ENCODE assay signal across 20 mouse cellular contexts in genomic region chr16:22633063-22633462, GRCm38 (mm10). TPM values are rescaled to one million over a fixed set of nuclear protein-coding genes. Genes with fewer than 3 reads are reported as not detected.
DNase-seq lines count a peak whose midpoint lies in the region; ATAC-seq and TF ChIP-seq lines count a peak whose summit lies in the region.
"Had no signal": no experiment of that assay in that cellular context is flagged by ENCODE, and none has a peak within 500 bp of the region (broad histone marks: within the 10 kb centered on the region; RNA-seq: fewer than 3 reads in every experiment).

No protein-coding gene starts in this region.

- in situ Hi-C loops in CH12.LX (cut with MboI; ENCODE audit: low pct_ligation_motif_present, low pct_unique_long_range_greater_than_20kb, low sequenced_read_pairs): no loop called here

- H3K4me3 ChIP-seq in CH12.LX (replicated peaks in 1 of 3; ENCODE audit: low read depth in 2 of 3, low read length in 2 of 3, poor library complexity in 1 of 3): no peak overlapping the region

- peak overlapping the region; percentile 2; the same call in 1 of the 2 replicates for H3K4me2 ChIP-seq in CH12.LX (ENCODE audit: insufficient read depth, low read depth, poor library complexity, severe bottlenecking)

- dilution Hi-C loops in CH12.LX (cut with MboI; ENCODE audit: extremely low pct_ligation_motif_present, extremely low pct_unique_long_range_greater_than_20kb, low sequenced_read_pairs): no loop called here

- peaks cover 4% of the 10 kb centered on the region for H3K9me3 ChIP-seq in CH12.LX (replicated peaks; ENCODE audit: low read length)
- H3K9me3 ChIP-seq: G1E had no signal

- DNase-seq in CH12.LX (ENCODE audit: extremely low read depth): peak; percentile 98
- DNase-seq in testis, postnatal 14 days (ENCODE audit: low spot score): no peak
- no peak for DNase-seq in left cerebral cortex, postnatal 14 days (ENCODE audit: low spot score in 2 of 2)
- DNase-seq: adrenal gland, adult 2 months; adrenal gland, adult 8-10 months; adrenal gland, postnatal 10 days; adrenal gland, postnatal 14 days; adrenal gland, postnatal 25 days; adrenal gland, postnatal 36 days; B cell, adult 2 months; cerebellum, adult 11 months; cerebellum, adult 11-12 months; cerebellum, adult 18-20 months; cerebellum, adult 2 months had no signal

- peak; percentile 38 for ATAC-seq in inflammation-experienced regulatory T-cells, adult 6 months
- ATAC-seq: activated CD4-positive, CD25-positive, alpha-beta regulatory T cell, adult 4 months; CD4-positive, CD25-positive, alpha-beta regulatory T cell, adult 4 months; Patski had no signal

- no peak for TF ChIP-seq CTCF in CH12.LX (conservative IDR thresholded peaks at IDR 0.05 in 1 of 2, IDR thresholded peaks at IDR 0.05 in 1 of 2; ENCODE audit: low read depth in 2 of 2, low read length in 2 of 2)

- TF ChIP-seq EP300 in CH12.LX (IDR thresholded peaks at IDR 0.05; ENCODE audit: low read length): peak; percentile 99

- peaks cover 1 to 2% of the 10 kb centered on the region in 2 experiments for H3K36me3 ChIP-seq in CH12.LX (replicated peaks in 1 of 2; ENCODE audit: control insufficient read depth in 1 of 2, insufficient read depth in 1 of 2, low read length in 1 of 2)
- H3K36me3 ChIP-seq: G1E had no signal

- no peaks in the 10 kb centered on the region; the same call in 1 of the 2 replicates for H3K79me2 ChIP-seq in CH12.LX (replicated peaks; ENCODE audit: control insufficient read depth, extremely low read depth, insufficient read depth, poor library complexity, severe bottlenecking)

- intact Hi-C loops in left cerebral cortex, postnatal 14 days (cut with DNase I): no loop called here

- H3K27ac ChIP-seq in CH12.LX (ENCODE audit: insufficient read depth, low read depth): peak overlapping the region; percentile 58; the same call in 1 of the 2 replicates

- H3K27me3 ChIP-seq in CH12.LX (replicated peaks): no peaks in the 10 kb centered on the region

- no peak for TF ChIP-seq POLR2A in CH12.LX (IDR thresholded peaks at IDR 0.05; ENCODE audit: low read depth, low read length)

- H3K9ac ChIP-seq in CH12.LX (ENCODE audit: insufficient read depth, low read depth): no peak overlapping the region

- peaks cover 32 to 57% of the 10 kb centered on the region in 2 experiments for H3K4me1 ChIP-seq in CH12.LX (ENCODE audit: control insufficient read depth in 1 of 2, insufficient read depth in 2 of 2)

- peak; percentile 22 for TF ChIP-seq RAD21 in CH12.LX (IDR thresholded peaks at IDR 0.05; ENCODE audit: low read depth, low read length)

TF ChIP-seq in CH12.LX, 34 proteins besides CTCF, POLR2A, EP300 and RAD21:
- no peak for TF ChIP-seq HCFC1 (IDR thresholded peaks at IDR 0.05; ENCODE audit: low read depth, low read length)
- no peak for TF ChIP-seq SMC3 (IDR thresholded peaks at IDR 0.05; ENCODE audit: low read depth, low read length)
- TF ChIP-seq MAZ (IDR thresholded peaks at IDR 0.05; ENCODE audit: low read depth, low read length): no peak
- no peak for TF ChIP-seq ZNF384 (IDR thresholded peaks at IDR 0.05; ENCODE audit: low read depth, low read length)
- peak; percentile 100 for TF ChIP-seq JUND (conservative IDR thresholded peaks at IDR 0.05; ENCODE audit: low read depth, low read length)
- TF ChIP-seq MAX (IDR thresholded peaks at IDR 0.05; ENCODE audit: low read length): peak; percentile 67
- TF ChIP-seq PAX5 (IDR thresholded peaks at IDR 0.05; ENCODE audit: low read length): no peak
- no peak for TF ChIP-seq ZC3H11A (IDR thresholded peaks at IDR 0.05; ENCODE audit: low read depth, low read length)
- TF ChIP-seq USF2 (conservative IDR thresholded peaks at IDR 0.05; ENCODE audit: low read depth, low read length): no peak
- TF ChIP-seq MAFK (IDR thresholded peaks at IDR 0.05; ENCODE audit: insufficient replicate concordance, low read length): peak; percentile 87
- TF ChIP-seq USF1 (IDR thresholded peaks at IDR 0.05; ENCODE audit: low read depth, low read length): no peak
- peak; percentile 100 for TF ChIP-seq MEF2A (IDR thresholded peaks at IDR 0.05; ENCODE audit: borderline replicate concordance, low read depth, low read length)
- TF ChIP-seq TCF12 (IDR thresholded peaks at IDR 0.05; ENCODE audit: low read depth, low read length): peak; percentile 91
- TF ChIP-seq MXI1 (IDR thresholded peaks at IDR 0.05; ENCODE audit: low read depth, low read length): no peak; the same call in 1 of the 2 replicates
- TF ChIP-seq MYC (IDR thresholded peaks at IDR 0.05; ENCODE audit: low read depth, low read length): peak; percentile 96
- TF ChIP-seq NRF1 (IDR thresholded peaks at IDR 0.05; ENCODE audit: low read depth, low read length): no peak
- peak; percentile 100 for TF ChIP-seq IRF4 (IDR thresholded peaks at IDR 0.05; ENCODE audit: low read depth, low read length)
- TF ChIP-seq RCOR1 (conservative IDR thresholded peaks at IDR 0.05; ENCODE audit: low read depth, low read length): 0 out of 2 replicates have a peak, but pooled peaks have one; percentile 74
- TF ChIP-seq JUN (IDR thresholded peaks at IDR 0.05; ENCODE audit: insufficient read depth, low read depth, low read length): peak; percentile 98
- peak; percentile 68 for TF ChIP-seq CHD2 (IDR thresholded peaks at IDR 0.05; ENCODE audit: low read length)
- peak; percentile 97 for TF ChIP-seq ETS1 (conservative IDR thresholded peaks at IDR 0.05; ENCODE audit: low read depth, low read length)
- TF ChIP-seq CHD1 (IDR thresholded peaks at IDR 0.05; ENCODE audit: low read depth, low read length): no peak
- no peak for TF ChIP-seq ZMIZ1 (IDR thresholded peaks at IDR 0.05; ENCODE audit: low read depth, low read length)
- no peak for TF ChIP-seq POLR2AphosphoS2 (IDR thresholded peaks at IDR 0.05; ENCODE audit: low read depth, low read length)
- TF ChIP-seq TBP (conservative IDR thresholded peaks at IDR 0.05; ENCODE audit: low read depth, low read length): no peak
- TF ChIP-seq GABPA (IDR thresholded peaks at IDR 0.05; ENCODE audit: insufficient replicate concordance, low read depth, low read length): no peak
- no peak for TF ChIP-seq NELFE (IDR thresholded peaks at IDR 0.05; ENCODE audit: low read depth, low read length)
- TF ChIP-seq E2F4 (IDR thresholded peaks at IDR 0.05; ENCODE audit: insufficient replicate concordance, low read depth, low read length): no peak
- TF ChIP-seq BHLHE40 (IDR thresholded peaks at IDR 0.05; ENCODE audit: low read depth, low read length): peak; percentile 93
- no peak for TF ChIP-seq UBTF (IDR thresholded peaks at IDR 0.05; ENCODE audit: low read depth, low read length)
- TF ChIP-seq KAT2A (IDR thresholded peaks at IDR 0.05; ENCODE audit: insufficient replicate concordance, low read length): no peak
- TF ChIP-seq ELF1 (IDR thresholded peaks at IDR 0.05; ENCODE audit: low read depth, low read length): no peak
- TF ChIP-seq ZKSCAN1 (IDR thresholded peaks at IDR 0.05; ENCODE audit: borderline replicate concordance, low read depth, low read length): peak; percentile 98
- peak; percentile 43; the same call in 1 of the 2 replicates for TF ChIP-seq SIN3A (IDR thresholded peaks at IDR 0.05; ENCODE audit: low read length)
TF ChIP-seq in CH12.LX: peak in this region for 14.

RNA-seq across cellular contexts. Expression of gene Dgkg, which starts 24.0 kb away (rescaled TPM):
- 7.2 and 9.2 TPM in 2 replicates for total RNA-seq in CH12.LX (2012; rRNA removed)
- 2.3 and 3.0 TPM in 2 replicates for total RNA-seq in CH12.LX (2014; rRNA removed)
- polyA plus RNA-seq in CH12.LX (2012; ENCODE audit: insufficient read length, low read depth): 2.0 TPM in 2 replicates
- under 1 TPM; 0.14 to 0.94 (median 0.25) TPM for polyA plus RNA-seq in inflammation-experienced regulatory T-cells, adult 6 months (2017; shearing (Covaris generic))
- 10 to 100 TPM; 31.0 to 44.2 TPM for total RNA-seq in left cerebral cortex, postnatal 14 days (2021)
- total RNA-seq: MEL had no signal
- polyA plus RNA-seq: G1E had no signal
